Mouse (Mus musculus) cerebellum, postnatal 14 days (tissue): ENCODE measurements around the gene Akap17b.
A peak's percentile ranks its signal among the peaks of the same experiment; 100 is the strongest.
"Not testable (repeated sequence)": the region's sequence is repeated elsewhere in the genome, so short reads cannot be mapped to it uniquely, and the experiment has no call there.

Experiments used
- DNase-seq, 2 experiments: peaks; one replicate each; pipeline ENCODE4 v3.0.0; 2021; ENCODE audit warnings: mixed read lengths in 2 of 2

The Akap17b gene

DNA sequence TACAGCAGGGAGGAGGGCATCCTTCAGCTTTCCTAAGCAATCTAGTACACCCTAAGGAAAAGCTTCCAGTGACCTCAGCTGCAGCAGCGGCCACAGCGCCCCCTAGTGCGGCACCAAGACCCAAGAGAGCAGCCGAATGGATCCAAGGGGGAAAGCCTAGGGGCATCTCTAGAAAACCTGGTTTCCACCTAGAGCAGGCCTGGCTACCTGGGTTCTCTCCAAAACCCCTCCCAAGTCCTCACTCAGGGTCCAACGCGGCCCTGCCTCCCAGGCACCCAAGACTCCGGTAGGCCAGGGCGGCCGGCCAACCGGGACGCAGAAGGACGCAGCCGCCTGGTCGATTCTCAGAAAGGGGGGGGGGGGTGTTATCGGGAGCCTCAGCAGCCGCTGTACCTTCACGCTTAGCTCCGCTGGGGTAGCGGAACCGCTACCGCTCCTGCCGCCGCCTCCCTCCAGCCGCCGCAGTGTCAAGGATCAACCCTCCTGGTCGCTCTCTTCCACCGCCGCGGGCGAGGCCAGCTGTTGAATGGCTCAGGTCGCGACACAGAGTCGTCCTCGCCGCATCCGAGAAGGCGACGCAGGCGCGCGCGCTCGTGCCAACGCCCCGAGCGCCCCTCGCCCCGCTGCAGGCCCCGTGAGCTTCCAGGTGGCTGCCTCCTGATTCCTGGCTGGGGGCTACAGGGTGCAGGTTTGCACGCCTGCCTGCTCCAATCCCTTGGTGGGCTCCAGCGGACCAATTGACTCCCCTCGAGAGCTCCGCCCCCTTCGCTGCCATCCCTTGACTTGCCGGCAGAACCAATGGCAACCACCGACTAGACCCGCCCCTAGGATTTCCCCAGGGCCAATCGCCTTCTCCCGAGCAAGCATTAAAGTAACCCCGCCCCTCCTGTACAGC, at the start of gene Akap17b:
TSS of gene Akap17b (minus strand) at position 739 of the 895 bp plus-strand sequence.
- DNase-seq: peak; percentile 85 to 87

DNA sequence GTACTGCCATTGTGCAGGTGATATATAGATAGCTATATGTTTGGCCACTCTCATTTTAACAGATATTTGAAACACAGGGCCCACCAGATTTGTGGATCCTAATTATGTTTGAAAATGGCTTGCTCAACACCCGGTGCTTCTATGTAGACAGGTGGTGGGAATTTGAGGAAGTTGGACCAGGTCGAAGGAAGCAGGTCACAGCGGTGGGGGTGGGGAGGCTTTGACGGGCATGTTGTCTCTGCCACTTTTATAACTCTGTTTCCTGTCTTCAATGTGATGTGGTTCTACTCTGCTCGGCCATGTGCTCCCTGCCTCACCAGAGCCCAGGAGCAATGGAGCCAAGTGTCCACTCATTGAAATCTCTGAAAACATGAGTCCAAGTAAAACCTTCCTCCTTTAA, 46.2 kb upstream of the Akap17b start:
- no peak for DNase-seq

DNA sequence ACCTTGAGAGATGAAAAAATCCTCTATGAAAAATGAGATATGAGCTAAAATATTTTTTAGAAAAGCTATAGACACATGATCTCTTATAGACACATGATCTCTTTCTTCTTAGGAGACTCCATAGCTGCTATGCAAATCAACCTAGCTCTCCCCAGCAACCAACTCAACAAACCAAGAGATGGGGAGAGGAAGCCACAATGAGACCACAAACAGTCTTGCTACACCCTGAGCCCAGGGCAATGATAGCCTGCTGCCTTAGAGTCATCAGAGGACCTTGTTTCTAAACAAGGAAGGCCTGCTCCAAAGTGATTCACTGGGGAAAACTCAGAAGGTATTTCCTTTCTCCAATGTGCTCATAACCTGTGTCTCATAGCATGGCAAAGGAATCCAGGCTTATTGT, 44.5 kb upstream of the Akap17b start:
- DNase-seq: no peak

DNA sequence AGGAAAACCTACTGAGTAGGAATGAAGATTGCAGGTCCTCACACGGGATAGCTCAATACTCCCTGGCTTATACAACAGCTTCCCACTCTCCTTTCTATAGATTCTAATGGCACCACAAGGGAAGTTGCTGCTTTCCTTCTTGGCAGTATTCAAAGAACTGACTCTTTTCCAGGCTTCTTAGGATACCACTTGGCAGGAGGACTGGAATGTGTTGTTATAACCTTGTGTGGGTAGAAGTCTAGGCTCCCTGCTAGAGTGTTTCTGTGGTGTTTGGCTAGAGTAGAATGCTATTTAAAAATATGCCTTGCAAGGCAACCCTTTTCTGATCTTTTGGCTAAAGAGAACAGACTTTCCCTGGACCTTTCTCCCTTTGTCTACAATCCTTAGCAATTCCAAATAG, 31.6 kb upstream of the Akap17b start:
- DNase-seq: no peak

DNA sequence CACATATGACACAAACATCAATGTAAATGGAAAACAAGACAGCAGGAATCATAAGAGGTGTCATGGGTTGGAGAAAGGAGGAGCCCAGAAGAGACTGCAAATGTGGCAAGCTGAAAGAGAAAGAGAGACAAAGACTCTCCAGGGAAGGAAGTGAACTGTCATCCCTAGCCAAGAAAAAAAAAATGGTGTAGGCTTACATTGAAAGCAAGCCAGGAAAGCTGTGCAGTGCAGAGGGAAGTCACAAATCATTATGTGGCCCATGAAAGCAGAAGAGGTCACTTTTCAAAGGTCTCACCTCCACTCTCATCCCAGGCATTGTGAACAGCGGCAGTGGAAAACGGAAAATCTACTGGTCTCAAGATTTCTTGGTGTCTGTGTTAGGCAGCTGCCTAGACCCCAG, 27.5 kb upstream of the Akap17b start:
- DNase-seq: no peak

DNA sequence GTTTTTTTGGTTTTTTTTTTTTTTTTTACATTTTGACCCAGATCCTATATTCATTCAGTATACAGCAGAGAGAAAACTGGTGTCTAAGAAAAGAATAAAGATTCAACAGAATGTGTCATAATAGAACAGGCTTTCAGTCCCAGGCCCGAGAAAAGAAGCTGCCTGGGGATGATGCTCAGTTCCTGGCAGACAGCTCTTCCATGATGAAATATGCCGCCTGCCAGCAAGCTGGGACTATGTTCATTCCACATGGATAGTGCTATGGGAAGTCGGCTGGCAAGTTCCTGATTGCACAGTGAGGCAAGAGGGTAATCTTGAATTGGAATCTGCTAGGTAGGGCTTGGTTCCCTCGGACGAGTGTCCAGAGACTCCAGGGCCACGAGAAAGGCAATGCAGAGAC, 5.1 kb downstream of the Akap17b start:
- DNase-seq: peak; percentile 51 to 62

DNA sequence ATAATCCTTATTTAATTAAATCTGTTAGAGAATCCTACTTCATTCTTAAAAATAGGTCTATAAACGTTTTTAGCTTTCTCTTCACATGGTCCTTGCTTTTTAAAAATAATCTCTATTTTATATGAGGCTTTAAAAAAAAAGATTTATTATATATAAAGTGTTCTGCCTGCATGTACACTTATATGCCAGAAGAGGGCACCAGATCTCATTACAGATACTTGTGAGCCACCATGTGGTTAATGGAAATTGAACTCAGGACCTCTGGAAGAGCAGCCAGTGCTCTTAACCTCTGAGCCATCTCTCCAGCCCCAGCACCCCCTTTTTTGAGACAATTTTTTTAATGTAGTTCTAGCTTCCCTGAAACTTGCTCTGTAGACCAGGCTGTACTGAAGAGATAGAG, 14.4 kb downstream of the Akap17b start:
- no peak for DNase-seq

DNA sequence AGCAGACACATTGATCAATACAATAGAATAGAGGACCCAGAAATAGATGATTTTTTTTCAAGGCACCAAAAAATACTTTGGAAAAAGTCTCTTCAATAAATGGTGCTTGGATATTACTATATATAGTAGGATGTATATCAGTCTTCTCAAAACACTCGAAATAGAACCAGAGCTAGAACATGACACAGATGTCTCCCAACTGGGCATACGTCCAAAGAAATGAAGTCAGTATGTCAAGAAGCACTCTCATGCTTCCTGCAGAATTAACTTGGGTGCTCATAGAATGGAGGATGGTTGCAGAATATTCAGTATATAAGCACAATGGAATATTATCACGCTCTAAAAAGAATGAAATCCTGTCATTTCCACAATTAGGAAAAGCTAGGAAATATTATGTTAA, 17.1 kb downstream of the Akap17b start:
- DNase-seq: no peak

DNA sequence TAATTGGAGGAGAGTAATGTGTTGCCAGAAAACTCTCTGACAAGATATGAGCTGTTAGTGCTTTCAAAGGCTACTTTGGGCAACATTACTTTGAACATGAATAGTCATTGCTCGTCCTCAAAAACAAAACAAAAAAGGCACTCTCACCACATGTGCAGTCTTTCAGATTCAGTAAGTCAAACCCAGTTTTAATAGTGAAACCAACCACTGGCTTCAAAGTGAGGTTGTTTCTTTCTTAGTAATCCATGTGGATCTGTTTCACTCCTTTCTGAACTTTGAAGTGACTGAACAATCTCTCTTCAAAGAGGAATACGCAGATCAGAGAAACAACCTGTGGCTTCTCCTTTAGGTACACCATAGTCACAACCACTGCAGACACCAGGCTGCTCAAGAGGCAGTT, 36.1 kb downstream of the Akap17b start:
- no peak for DNase-seq

DNA sequence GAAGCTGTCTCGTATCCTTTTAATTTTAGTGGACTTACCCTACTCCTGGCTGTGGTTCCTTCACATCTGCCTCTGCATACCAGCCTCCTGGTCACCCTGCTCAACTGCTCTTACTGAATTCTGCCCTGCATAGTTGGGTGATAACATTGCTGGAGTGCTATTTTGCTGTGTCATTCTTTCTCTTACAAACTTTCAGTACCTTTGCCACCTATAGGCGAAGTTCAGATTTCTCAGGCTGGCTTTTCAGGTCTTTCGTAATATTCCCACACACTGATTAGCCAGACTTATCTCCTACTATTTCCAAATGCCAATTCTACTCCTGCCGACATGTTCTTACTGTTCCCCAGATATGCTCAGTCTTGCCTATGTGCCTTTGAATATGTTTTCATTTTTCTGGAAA, 41.2 kb downstream of the Akap17b start:
- no peak for DNase-seq

DNA sequence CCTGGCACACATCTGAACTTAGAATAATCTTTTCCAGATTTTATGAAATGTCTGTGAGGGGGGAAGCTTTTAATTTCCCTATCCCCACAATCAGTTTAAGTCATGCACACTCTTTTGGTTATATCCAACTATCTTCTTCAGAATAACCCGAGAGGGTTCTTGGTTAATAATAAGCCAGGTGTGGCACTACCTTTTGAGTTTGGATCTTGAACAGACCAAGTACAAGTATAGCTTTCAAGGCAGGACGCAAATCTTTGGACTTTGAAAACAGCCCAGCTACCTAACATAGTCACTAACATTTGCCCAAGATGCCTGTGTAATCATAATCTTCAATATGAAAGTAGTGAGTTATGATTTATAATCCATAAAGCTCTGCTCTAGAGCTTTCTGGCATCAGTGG, 42.3 kb downstream of the Akap17b start:
- DNase-seq: no peak

DNA sequence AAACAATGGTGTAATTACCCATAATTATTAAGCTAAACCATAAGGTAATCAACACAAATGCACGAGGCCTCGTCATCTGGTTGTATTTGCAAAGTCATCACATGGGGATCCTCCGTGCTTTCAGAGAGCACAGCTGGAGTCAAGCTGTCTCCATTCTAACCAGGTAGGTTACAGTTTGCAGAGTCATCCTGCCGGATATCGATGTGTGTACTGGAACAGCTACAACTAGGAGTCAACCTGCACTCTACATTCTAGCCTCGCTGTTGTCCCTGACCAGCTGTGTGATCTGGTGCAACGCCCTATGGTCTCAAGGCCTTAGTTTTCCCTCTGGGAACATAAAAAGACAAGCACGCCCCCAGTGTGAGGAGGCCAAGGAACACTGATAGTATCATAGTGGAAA, 45.1 kb downstream of the Akap17b start:
- DNase-seq: no peak

DNA sequence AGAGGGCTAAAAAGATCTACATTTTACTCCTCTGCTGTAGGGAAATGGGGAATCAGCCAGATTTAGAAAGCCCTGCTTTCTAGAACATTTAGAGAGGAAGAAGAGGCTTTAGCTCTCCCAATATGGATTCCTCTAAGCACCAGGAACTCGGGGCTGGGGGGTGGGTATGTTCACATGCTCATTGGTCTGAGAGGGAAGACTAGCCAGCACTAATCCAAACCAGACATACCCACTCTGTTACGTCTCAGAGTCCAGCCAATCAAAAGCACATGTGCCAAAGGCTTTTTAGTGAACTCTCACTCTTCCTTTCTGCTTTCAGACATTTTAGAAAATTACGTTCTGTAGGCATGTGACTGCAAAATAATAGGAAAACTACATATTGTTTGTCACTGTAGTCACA, 45.5 kb downstream of the Akap17b start:
- DNase-seq: no peak

DNA sequence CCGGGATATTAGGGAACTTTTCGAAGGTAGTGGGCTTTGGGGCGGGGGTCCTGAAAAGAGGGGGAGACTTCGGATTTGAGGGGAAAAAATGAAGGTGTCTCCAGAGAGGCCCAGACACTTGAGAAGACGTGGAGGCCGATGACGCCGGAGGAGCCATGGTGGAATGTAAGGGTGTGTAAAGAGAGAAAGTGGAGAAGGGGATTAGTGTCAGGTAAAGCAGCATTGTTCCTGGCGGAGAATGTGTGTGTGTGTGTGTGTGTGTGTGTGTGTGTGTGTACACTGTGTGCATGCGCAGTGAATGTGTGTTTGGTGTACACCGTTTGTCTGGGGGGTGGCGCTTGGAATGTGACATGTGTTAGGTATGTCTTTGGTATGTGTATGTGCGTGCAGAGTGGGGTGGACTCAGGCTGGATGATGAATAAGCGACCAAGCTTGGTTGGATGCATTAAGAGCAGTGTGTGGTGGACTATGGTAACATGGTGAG, 46.3 kb downstream of the Akap17b start:
- DNase-seq: peak; percentile 47 to 48

DNA sequence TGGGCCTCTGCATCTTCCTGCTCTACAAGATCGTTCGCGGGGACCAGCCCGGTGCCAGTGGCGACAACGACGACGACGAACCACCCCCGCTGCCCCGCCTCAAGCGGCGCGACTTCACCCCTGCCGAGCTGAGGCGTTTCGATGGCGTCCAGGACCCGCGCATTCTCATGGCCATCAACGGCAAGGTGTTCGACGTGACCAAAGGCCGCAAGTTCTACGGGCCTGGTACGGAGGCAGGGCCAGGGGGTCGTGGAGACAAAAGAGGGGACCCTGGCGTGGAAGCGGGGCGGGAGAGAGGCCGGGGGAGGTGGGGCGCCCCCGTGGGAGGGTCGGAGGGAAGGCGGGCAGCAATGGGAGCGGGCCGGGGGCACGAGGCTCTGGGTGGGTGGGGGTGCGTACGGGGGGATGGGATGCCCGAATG, 46.8 kb downstream of the Akap17b start:
- DNase-seq: no peak

DNA sequence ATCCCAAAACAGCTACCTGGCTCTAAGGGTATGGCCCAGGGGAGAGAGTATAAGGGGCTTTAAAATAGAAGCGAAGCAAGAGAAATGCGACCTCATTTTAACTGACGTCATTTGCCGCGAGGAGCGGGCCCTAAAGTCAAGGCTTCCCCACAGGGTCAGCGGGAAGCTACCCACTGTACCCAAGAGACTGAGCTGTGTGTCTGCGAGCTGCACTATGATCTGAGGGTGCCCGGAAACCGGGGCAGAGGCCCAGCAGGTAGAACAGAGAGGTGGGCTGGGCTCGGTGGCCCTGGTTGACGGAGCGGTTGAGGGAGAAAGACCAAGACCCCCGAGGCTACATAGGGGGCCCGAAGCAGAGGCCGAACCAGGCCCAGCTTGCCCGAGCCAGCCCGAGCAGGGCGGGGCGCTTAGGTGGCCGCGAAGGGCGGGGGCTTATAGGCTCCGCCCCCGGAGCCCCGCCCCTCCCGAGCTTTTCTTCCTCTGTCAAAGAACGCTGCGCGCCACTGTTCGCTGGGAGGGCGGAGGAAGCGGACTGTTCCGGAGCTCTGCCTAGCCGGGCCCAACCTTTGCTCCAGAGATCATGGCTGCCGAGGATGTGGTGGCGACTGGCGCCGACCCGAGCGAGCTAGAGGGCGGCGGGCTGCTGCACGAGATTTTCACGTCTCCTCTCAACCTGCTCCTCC, 47.3 kb downstream of the Akap17b start, which contains the start of gene Pgrmc1:
TSS of gene Pgrmc1 (plus strand) at position 500 of the 683 bp plus-strand sequence.
- DNase-seq: peak; percentile 87 to 88

DNA sequence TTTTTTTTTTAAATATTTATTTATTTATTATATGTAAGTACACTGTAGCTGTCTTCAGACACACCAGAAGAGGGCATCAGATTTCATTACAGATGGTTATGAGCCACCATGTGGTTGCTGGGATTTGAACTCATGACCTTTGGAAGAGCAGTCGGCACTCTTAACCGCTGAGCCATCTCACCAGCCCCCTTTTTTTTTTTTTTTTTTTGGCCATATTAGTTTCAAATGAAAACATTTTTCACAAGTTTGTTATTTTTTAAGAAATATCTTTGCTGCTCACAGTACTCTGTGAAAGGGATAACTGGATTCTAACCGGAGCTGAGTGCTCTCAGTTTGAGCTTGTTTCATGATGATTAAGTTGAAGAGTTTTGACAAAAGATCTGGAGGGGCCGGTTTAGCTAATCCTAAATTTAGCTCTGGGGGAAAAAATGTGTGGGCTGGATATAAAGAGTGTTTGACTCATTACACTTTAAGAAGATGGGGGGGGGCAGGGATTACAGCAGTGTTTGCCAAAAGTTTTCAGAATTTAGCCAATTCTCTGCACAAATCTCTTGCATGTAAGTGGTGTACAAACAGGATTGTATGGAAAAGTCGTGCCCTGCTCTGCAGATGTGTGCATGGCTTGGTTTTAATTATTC, 48.6 kb downstream of the Akap17b start:
- not testable (repeated sequence) for DNase-seq

DNA sequence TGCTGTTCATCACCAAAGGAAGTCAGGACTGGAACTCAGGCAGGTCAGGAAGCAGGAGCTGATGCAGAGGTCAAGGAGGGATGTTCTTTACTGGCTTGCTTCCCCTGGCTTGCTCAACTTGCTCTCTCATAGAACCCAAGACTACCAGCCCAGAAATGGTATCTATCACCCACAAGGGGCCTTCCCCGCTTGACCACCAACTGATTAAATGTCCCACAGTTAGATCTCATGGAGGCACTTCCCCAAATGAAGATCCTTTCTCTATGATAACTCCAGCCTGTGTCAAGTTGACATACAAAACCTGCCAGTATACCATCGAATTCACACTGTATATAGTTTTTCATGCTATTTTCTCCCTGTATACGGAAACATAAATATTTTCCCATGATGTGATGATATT, 49.9 kb downstream of the Akap17b start:
- no peak for DNase-seq

DNA sequence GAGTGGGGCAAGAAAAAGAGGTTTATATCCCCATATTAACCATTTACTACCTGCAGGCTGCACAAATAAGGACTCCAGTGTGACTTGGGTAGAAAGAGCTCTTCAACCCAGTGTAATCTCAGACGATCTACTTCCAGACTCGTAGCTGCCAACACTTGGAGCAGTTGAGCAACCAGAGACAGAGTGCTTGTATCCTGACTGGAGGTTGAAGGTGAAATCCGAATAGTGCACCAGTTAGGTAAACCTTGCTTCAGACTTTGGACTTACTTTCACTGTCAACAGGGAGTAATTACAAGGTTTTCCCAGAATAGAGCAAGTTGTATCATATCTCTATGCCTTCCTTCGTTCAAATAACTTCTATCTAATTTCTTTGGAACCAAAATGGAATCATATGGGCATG, 53.7 kb downstream of the Akap17b start:
- DNase-seq: no peak

DNA sequence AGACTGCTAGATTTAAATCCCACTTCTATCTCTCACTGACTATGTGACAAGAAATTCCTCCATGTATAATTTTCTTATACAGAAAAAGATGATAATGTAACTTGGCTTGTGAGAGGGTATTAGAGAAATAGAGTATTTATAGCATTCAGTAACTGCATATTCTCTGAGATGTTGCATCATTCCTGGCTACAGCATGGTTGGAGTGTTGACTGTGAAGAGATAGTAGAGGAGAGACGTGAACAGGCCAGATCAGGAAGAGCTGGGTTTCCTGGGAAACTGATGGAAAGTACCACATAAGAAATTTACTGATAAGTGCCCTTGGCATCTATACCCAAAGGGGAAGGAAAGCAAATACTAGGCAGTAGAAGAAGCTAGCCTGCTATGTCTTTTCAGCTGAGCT, 54.1 kb downstream of the Akap17b start:
- DNase-seq: no peak

DNA sequence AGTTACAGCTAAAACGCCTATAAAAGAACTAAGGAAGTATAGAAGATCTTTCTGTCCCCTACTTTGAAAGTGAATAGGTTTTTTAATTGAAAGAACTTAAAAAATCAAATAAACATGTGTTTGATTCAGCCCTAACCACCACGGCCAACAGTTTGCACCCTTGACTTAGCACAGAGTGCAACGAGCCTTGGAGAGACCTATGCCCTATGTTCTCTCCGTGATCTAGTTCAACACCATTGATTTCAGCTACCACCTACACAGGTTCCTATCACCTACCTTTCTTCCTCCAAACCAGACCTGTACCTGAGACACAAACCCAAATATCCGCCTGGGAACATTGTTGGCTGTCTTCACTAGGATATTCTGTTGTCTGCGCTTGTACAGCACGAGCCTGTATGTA, 54.9 kb downstream of the Akap17b start:
- no peak for DNase-seq

DNA sequence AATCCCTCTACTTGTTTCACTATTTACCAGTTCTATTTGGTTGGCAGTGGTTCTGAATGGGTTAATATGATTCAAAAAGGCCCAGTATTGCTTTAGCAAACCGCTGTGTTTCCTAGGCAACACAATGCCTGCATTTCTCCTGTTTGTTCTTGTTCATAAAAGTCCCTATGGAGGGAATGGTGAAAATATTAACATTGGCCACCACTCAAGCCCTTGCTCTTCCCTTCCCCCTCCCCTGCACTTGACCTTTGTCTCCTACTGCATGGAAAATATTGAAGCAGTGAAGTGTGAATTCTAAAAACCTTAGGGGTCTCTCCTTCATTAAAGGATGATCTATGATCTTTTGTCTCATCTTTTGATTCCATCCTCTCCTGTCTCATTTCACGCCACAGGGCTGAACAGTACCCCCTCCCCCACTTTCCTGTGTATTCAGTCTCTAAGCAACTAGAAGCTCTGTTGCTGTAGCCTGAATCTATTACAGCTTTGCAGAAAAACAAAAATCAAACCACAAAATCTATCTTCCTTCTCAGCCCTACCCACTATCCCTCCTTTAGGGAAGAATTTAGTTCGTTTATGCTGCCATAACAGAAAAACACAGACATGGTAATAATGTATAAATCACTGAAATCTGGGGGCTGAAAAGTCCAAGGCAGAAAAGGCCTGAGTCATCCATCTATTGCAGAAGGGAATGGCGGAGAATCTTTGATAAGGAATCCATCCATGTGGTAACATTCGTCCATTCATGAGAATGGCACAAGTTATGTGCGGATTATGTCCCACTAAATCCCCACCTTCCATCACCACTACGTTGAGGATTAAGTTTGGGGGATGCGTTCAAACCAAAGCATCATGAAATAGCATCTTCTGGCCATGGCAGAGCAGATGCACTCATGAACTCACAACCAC, 57.6 kb downstream of the Akap17b start:
- no peak for DNase-seq
